Mouse (Mus musculus) thymus, adult 2 months (tissue): Measurements from ENCODE around the gene Mecom.

ENCODE experiments used
- CTCF ChIP-seq: fragments of 200-500 bp; IDR thresholded peaks from 2 replicates; pipeline ENCODE4 v1.5.1; 2012; ENCODE audit warnings: mild to moderate bottlenecking, control low read depth, low read length, moderate library complexity, borderline replicate concordance; ENCODE audit not compliant: control insufficient read depth, poor library complexity, insufficient read depth; ENCODE audit errors: extremely low read depth
- POLR2A ChIP-seq: fragments of 200-500 bp; IDR thresholded peaks from 2 replicates; pipeline ENCODE4 v1.6.1; 2012; ENCODE audit warnings: mild to moderate bottlenecking, low read length, control low read depth, moderate library complexity; ENCODE audit not compliant: control insufficient read depth, poor library complexity, insufficient read depth; ENCODE audit errors: extremely low read depth

DNA sequence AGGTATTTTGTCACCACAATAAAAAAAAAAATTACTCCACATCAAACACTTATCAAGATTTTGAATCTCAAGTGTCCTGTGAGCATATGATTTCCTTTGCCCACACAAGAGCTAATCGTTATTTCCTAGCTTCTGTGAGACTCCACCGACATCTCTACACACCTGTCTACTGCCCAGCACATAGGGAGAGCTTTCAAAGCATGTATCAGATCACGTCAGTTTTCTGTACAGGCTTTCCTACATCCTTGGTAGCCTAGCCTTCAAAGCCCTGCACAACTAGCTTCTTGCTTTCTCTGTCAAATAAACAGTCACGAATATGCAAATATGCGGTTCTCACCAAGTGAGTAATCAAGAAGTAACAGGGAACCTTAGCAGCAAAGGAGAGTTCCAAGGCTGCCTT lies 157.5 kb downstream of the Mecom start:
- no peak for TF ChIP-seq CTCF
- TF ChIP-seq POLR2A, result no peak
